Mouse (Mus musculus) forebrain, postnatal 0 days (tissue): ENCODE measurements at regions not wholly inside any gene's neighbourhood (a gene's known extent, or its start where the extent isn't known, plus 50 kb on each side); places are given as distances from the start of the nearest gene placed in this dataset.

Source experiments
- ATAC-seq: fragments of 200-750 bp; cut with Nextera tagmentation; 2 replicates; pipeline ENCODE4 v1.8.0; 2017; ENCODE audit warnings: mild to moderate bottlenecking, moderate library complexity
- DNase-seq: peaks from one replicate; pipeline ENCODE4 v3.0.0-alpha.2; 2015
- H3K27ac ChIP-seq: fragments of 300-500 bp; sonication (generic); 2 replicates; pipeline ENCODE4 v1.5.1; 2014; ENCODE audit warnings: low read depth, mild to moderate bottlenecking, antibody characterized with exemption, low read length, moderate library complexity, mixed read lengths
- H3K27me3 ChIP-seq: fragments of 300-500 bp; sonication (generic); 2 replicates; pipeline ENCODE4 v1.6.1; 2014; ENCODE audit warnings: mild to moderate bottlenecking, low read length, mixed read lengths; ENCODE audit not compliant: insufficient read depth
- H3K36me3 ChIP-seq: fragments of 300-500 bp; sonication (generic); 2 replicates; pipeline ENCODE4 v1.6.1; 2014; ENCODE audit warnings: mild to moderate bottlenecking, moderate library complexity; ENCODE audit not compliant: insufficient read depth
- H3K4me1 ChIP-seq: fragments of 300-500 bp; sonication (generic); 2 replicates; pipeline ENCODE4 v1.6.1; 2014; ENCODE audit warnings: antibody characterized with exemption; ENCODE audit not compliant: insufficient read depth
- H3K4me2 ChIP-seq: fragments of 300-500 bp; sonication (generic); 2 replicates; pipeline ENCODE4 v1.6.1; 2014; ENCODE audit warnings: low read depth, mild to moderate bottlenecking, moderate library complexity
- H3K4me3 ChIP-seq: fragments of 300-500 bp; sonication (generic); 2 replicates; pipeline ENCODE4 v1.5.1; 2014; ENCODE audit warnings: low read depth, low read length, mixed read lengths
- H3K9ac ChIP-seq: fragments of 300-500 bp; sonication (generic); 2 replicates; pipeline ENCODE4 v1.6.1; 2014; ENCODE audit warnings: mild to moderate bottlenecking
- H3K9me3 ChIP-seq: fragments of 300-500 bp; sonication (generic); 2 replicates; pipeline ENCODE4 v1.6.1; 2016; ENCODE audit warnings: low read length
- CTCF ChIP-seq: sonication (generic); IDR thresholded peaks from 2 replicates; pipeline ENCODE4 v1.5.1; 2016; ENCODE audit warnings: antibody characterized with exemption, control low read depth, low read depth
- WGBS: fragments of 180-500 bp; shearing (Covaris S2); extraction: QIAGEN DNeasy Blood & Tissue Kit; methylation state at CpG from one replicate; pipeline ENCODE4 v1.1.7; 2014; 5-methylcytosine and 5-hydroxymethylcytosine counted together

DNA sequence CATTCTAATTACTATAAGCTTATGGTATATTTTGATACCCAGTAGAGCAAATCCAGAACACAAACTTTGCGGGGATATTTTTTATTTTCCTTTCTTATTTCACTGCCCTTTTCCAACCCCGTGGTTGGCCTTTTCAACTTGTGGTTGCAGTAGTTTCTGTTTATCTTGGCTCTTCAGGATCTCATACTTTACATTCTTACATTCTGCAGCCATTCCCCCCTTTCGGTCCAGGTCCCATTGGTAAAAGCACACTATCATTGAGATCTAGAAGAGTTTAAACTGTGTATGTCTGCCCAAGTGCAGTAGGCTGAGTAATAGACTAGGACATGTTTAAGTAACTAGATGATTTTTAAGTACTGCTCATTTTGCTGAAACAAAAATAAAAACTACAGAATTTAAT is 279.1 kb downstream of the Sim1 start:
- 86% methylated on average over 3 of the region's 3 CpGs for WGBS
- TF ChIP-seq CTCF, result no peak
- H3K9me3 ChIP-seq, result no peaks in the 10 kb centered on the region
- H3K4me1 ChIP-seq, result no peaks in the 10 kb centered on the region
- no peak overlapping the region for H3K27ac ChIP-seq
- DNase-seq (no peak), ATAC-seq (no peak)
- no peak overlapping the region for H3K4me2 ChIP-seq
- H3K4me3 ChIP-seq, result no peak overlapping the region
- no peaks in the 10 kb centered on the region for H3K36me3 ChIP-seq
- H3K9ac ChIP-seq, result no peak overlapping the region
- H3K27me3 ChIP-seq, result no peaks in the 10 kb centered on the region

- Histone ChIP-seq H3K4me2 (no peak overlapping the region), H3K9me3 (no peaks in the 10 kb centered on the region), H3K4me1 (no peaks in the 10 kb centered on the region), H3K4me3 (no peak overlapping the region), H3K27me3 (no peaks in the 10 kb centered on the region), H3K36me3 (no peaks in the 10 kb centered on the region), H3K27ac (no peak overlapping the region), H3K9ac (no peak overlapping the region)
- DNase-seq, result no peak
- no peak for ATAC-seq
- 81% methylated on average over 3 of the region's 3 CpGs for WGBS
- no peak for TF ChIP-seq CTCF
Observed at GRCm38 (mm10) chr10:51175993-51176577, 281.5 kb downstream of the Sim1 start.

GRCm38 (mm10) chr10:51176692-51177091 is 282.1 kb downstream of the Sim1 start:
- TF ChIP-seq CTCF, result no peak
- no peak overlapping the region for H3K27ac ChIP-seq
- H3K36me3 ChIP-seq, result no peaks in the 10 kb centered on the region
- WGBS, result 31% methylated on average over 3 of the region's 3 CpGs
- DNase-seq (no peak), ATAC-seq (no peak)
- no peak overlapping the region for H3K4me3 ChIP-seq
- no peaks in the 10 kb centered on the region for H3K4me1 ChIP-seq
- no peaks in the 10 kb centered on the region for H3K27me3 ChIP-seq
- no peak overlapping the region for H3K9ac ChIP-seq
- no peaks in the 10 kb centered on the region for H3K9me3 ChIP-seq
- no peak overlapping the region for H3K4me2 ChIP-seq

DNA sequence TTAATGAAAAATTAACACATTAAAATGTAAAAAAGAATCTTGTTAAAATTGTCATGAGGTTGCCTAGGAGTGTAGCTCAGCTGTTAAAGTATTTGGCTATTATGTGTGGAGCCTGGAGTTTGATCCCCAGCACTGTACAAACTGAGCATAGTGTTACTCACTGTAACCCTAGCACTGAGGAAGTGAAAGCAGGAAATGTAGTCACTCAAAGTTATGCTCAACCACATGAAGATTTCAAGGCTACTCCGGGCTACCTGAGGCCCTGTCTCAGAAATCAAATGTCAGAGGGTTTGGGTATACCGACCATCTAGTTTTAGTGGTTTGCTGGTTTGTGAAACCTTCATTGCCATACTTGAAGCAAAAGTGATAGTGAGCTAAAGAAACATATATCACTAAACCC is 287.2 kb downstream of the Sim1 start:
- TF ChIP-seq CTCF, result no peak
- WGBS, result 90% methylated on average over 2 of the region's 2 CpGs
- Histone ChIP-seq H3K9me3 (no peaks in the 10 kb centered on the region), H3K4me3 (no peak overlapping the region), H3K4me1 (no peaks in the 10 kb centered on the region), H3K36me3 (no peaks in the 10 kb centered on the region), H3K27ac (no peak overlapping the region), H3K4me2 (no peak overlapping the region), H3K9ac (no peak overlapping the region), H3K27me3 (no peaks in the 10 kb centered on the region)
- DNase-seq (no peak), ATAC-seq (no peak)

- Histone ChIP-seq H3K27ac (no peak overlapping the region), H3K9ac (no peak overlapping the region), H3K4me1 (no peaks in the 10 kb centered on the region), H3K9me3 (no peaks in the 10 kb centered on the region), H3K36me3 (no peaks in the 10 kb centered on the region), H3K27me3 (no peaks in the 10 kb centered on the region), H3K4me3 (no peak overlapping the region), H3K4me2 (no peak overlapping the region)
- no peak for TF ChIP-seq CTCF
- DNase-seq, result no peak
- ATAC-seq, result no peak
- WGBS, result 33% methylated on average over 5 of the region's 5 CpGs
Observed at GRCm38 (mm10) chr10:51191407-51192059, 288.9 kb upstream of the Gm49339 start.

- WGBS, result 79% methylated on average over 4 of the region's 4 CpGs
Observed at GRCm38 (mm10) chr10:51219481-51219880, 260.9 kb upstream of the Gm49339 start.

DNA sequence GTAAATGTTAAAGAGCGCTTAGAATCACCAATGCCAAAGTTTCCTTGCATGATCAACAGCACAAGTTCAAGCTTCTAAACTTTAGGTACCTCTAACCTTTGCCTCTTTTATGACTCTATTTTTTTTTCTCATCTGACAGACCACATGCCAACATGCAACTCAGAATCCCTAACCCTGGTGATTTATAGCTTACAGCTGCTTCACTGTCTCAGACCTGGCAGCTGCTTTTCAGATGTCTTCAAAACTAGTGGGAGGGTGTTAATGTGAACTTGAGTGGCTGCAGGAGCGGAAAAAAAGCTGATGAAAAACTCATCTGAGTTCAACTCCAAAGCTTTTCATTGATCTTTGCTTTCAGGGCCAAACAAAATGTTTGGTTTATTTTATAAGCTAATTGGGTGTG is 246.8 kb upstream of the Gm49339 start:
- no peak for DNase-seq
- no peak for ATAC-seq
- no peak overlapping the region for H3K9ac ChIP-seq
- no peak for TF ChIP-seq CTCF
- WGBS, result 78% methylated on average over 2 of the region's 2 CpGs
- H3K36me3 ChIP-seq, result no peaks in the 10 kb centered on the region
- H3K4me2 ChIP-seq, result no peak overlapping the region
- H3K4me1 ChIP-seq, result no peaks in the 10 kb centered on the region
- no peak overlapping the region for H3K27ac ChIP-seq
- H3K9me3 ChIP-seq, result no peaks in the 10 kb centered on the region
- H3K4me3 ChIP-seq, result no peak overlapping the region
- H3K27me3 ChIP-seq, result no peaks in the 10 kb centered on the region

More at GRCm38 (mm10) chr10:51219481-51219880, 260.9 kb upstream of the Gm49339 start:
- H3K36me3 ChIP-seq, result no peaks in the 10 kb centered on the region
- no peak overlapping the region for H3K4me2 ChIP-seq
- no peaks in the 10 kb centered on the region for H3K27me3 ChIP-seq
- DNase-seq (no peak), ATAC-seq (no peak)
- H3K9ac ChIP-seq, result no peak overlapping the region
- no peak overlapping the region for H3K4me3 ChIP-seq
- no peak overlapping the region for H3K27ac ChIP-seq
- no peaks in the 10 kb centered on the region for H3K4me1 ChIP-seq
- no peaks in the 10 kb centered on the region for H3K9me3 ChIP-seq
- no peak for TF ChIP-seq CTCF
